Mouse (Mus musculus) liver, embryonic 14.5 days (tissue): ENCODE data around the gene Dhtkd1. TPM values are rescaled to one million over a fixed set of nuclear protein-coding genes. Genes with fewer than 3 reads are reported as not detected.

Experiments used
- ATAC-seq: fragments of 200-750 bp; cut with Nextera tagmentation; 2 replicates; pipeline ENCODE4 v1.8.0; 2017; ENCODE audit warnings: moderate number of reproducible peaks, mild to moderate bottlenecking, moderate library complexity; ENCODE audit not compliant: insufficient read depth
- DNase-seq, 3 experiments: peaks; one replicate each; pipeline ENCODE4 v3.0.0-alpha.2; 2012 to 2013; ENCODE audit warnings: low read depth in 3 of 3, low spot score in 3 of 3
- H3K27ac ChIP-seq: fragments of 300-500 bp; sonication (generic); 2 replicates; pipeline ENCODE4 v1.5.1; 2014; ENCODE audit warnings: moderate library complexity, mild to moderate bottlenecking, control low read depth, inconsistent platforms
- H3K27me3 ChIP-seq: fragments of 300-500 bp; sonication (generic); 2 replicates; pipeline ENCODE4 v1.6.1; 2014; ENCODE audit warnings: mild to moderate bottlenecking, low read length, moderate library complexity; ENCODE audit not compliant: control insufficient read depth, insufficient read depth
- H3K36me3 ChIP-seq: fragments of 300-500 bp; sonication (generic); replicated peaks from 2 replicates; pipeline ENCODE4 v1.6.1; 2014; ENCODE audit warnings: low read depth; ENCODE audit not compliant: control insufficient read depth, insufficient read depth
- H3K4me1 ChIP-seq, 2 experiments: fragments of 200-500 bp in 1 of 2; fragments of 300-500 bp in 1 of 2; sonication (generic) in 1 of 2; replicated peaks; 2 replicates each; pipeline ENCODE4 v1.6.1; 2012 to 2014; ENCODE audit warnings: antibody characterized with exemption in 1 of 2, inconsistent platforms in 1 of 2, low read length in 1 of 2; ENCODE audit not compliant: control insufficient read depth in 2 of 2, insufficient read depth in 2 of 2
- H3K4me2 ChIP-seq: fragments of 300-500 bp; sonication (generic); 2 replicates; pipeline ENCODE4 v1.6.1; 2014; ENCODE audit warnings: low read depth, mild to moderate bottlenecking, control low read depth, moderate library complexity
- H3K4me3 ChIP-seq, 2 experiments: fragments of 200-500 bp in 1 of 2; fragments of 300-500 bp in 1 of 2; sonication (generic) in 1 of 2; 2 replicates each; pipeline ENCODE4 v1.5.1; 2012 to 2014; ENCODE audit warnings: low read depth in 2 of 2, low read length in 2 of 2, mild to moderate bottlenecking in 2 of 2, control low read depth in 1 of 2, inconsistent platforms in 1 of 2, moderate library complexity in 1 of 2; ENCODE audit not compliant: insufficient read depth in 1 of 2
- H3K9ac ChIP-seq: fragments of 300-500 bp; sonication (generic); replicated peaks from 2 replicates; pipeline ENCODE4 v1.6.1; 2014; ENCODE audit warnings: mild to moderate bottlenecking, control low read depth, moderate library complexity
- H3K9me3 ChIP-seq: fragments of 300-500 bp; sonication (generic); 2 replicates; pipeline ENCODE4 v1.6.1; 2016; ENCODE audit warnings: low read length, mixed read lengths; ENCODE audit not compliant: control insufficient read depth
- CTCF ChIP-seq: IDR thresholded peaks from 2 replicates; pipeline ENCODE4 v1.5.1; 2016; ENCODE audit warnings: antibody characterized with exemption, low read depth, control low read depth
- EP300 ChIP-seq: IDR thresholded peaks from 2 replicates; pipeline ENCODE4 v1.6.1; 2016; ENCODE audit warnings: antibody characterized with exemption, low read depth
- WGBS: fragments of 180-500 bp; shearing (Covaris S2); extraction: QIAGEN DNeasy Blood & Tissue Kit; methylation state at CpG from one replicate; pipeline ENCODE4 v1.1.7; 2014; ENCODE audit not compliant: insufficient replicate concordance; 5-methylcytosine and 5-hydroxymethylcytosine counted together
- polyA plus RNA-seq, 2 experiments: library from polyadenylated mRNA; depleted of rRNA in 1 of 2; stranded (reverse) in 1 of 2; unstranded in 1 of 2; fragments of >200 nt; fragmentation: Nextera tagmentation in 1 of 2; extraction: Ambion mirVana in 1 of 2; gene quantifications; 2 replicates each; pipeline versions ENCODE4 v1.2.1 to v1.2.3; 2012 to 2014

Dhtkd1 gene
- polyA plus RNA-seq, 2 experiments: 1.6 to 2.8 TPM

DNA sequence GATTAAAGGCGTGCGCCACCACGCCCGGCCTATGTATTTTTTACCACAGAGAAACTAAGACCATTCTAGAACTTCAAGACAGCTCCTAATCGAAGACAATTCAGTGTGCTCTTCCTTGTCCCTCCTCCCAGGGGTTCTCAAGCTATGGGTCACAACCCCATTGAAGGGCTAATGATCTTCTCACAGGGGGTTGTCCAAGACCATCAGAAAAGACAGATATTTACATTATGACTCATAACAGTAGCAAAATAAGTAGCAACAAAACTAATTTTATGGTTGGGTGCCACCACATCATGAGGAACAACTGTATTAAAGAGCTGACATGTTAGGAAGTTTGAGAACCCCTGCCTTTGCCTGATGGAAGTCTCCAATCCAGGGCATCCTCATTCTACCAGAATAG, 10.7 kb downstream of the Dhtkd1 start:
- Histone ChIP-seq H3K4me3 (no peak overlapping the region), H3K27me3 (no peaks in the 10 kb centered on the region), H3K4me2 (no peak overlapping the region), H3K9ac (no peak overlapping the region), H3K36me3 (no peaks in the 10 kb centered on the region), H3K27ac (no peak overlapping the region), H3K4me1 (no peaks in the 10 kb centered on the region), H3K9me3 (no peaks in the 10 kb centered on the region)
- TF ChIP-seq CTCF (no peak), EP300 (no peak)
- DNase-seq: no peak
- ATAC-seq: no peak
- 77% methylated on average over 5 of the region's 5 CpGs for WGBS

DNA sequence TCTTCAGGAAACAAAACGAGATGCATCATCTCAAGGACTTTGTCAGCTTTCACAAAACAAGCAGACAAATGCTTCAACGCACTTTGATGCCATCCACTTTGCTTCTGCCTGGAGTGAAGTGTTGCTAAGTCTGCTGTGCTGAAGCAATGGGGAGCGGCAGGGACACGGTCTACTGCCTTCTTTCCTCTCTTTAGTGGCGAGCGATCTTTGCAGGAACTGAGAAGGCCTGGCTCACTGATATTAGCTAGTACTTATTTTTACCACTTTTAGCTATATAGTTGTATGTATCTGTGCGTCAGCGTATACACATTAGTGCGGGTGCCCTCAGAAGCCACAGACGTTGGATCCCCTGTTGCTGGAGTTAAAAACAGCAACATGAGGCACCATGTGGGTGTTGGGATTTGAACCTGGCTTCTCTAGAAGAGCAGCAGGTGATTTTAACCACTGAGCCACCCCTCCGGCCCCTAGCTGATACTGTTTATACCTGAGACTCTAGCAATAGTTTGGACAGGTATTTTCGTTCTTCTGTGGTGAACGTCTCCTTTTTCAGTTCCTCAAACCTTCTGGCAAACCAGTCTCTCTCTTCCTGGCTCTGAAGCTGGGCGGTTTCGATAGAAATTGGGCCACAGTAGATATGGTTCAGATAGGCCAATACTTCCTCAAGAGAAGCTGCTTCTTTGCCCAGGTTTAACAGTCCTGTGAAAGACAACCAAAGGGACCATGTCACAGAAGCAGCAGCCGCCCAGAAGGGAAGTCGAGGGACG, 12.1 kb downstream of the Dhtkd1 start:
- H3K4me3 ChIP-seq: no peak overlapping the region
- H3K9me3 ChIP-seq: no peaks in the 10 kb centered on the region
- DNase-seq (no peak), ATAC-seq (no peak)
- no peaks in the 10 kb centered on the region for H3K36me3 ChIP-seq
- no peaks in the 10 kb centered on the region for H3K27me3 ChIP-seq
- TF ChIP-seq EP300 (no peak), CTCF (no peak)
- WGBS: 63% methylated on average over 18 of the region's 18 CpGs
- H3K27ac ChIP-seq: no peak overlapping the region
- H3K4me2 ChIP-seq: no peak overlapping the region
- no peak overlapping the region for H3K9ac ChIP-seq
- no peaks in the 10 kb centered on the region for H3K4me1 ChIP-seq

GRCm38 (mm10) chr2:5929793-5930192, 12.8 kb downstream of the Dhtkd1 start:
- Histone ChIP-seq H3K36me3 (no peaks in the 10 kb centered on the region), H3K4me1 (no peaks in the 10 kb centered on the region), H3K27me3 (no peaks in the 10 kb centered on the region), H3K4me2 (no peak overlapping the region), H3K9me3 (no peaks in the 10 kb centered on the region), H3K27ac (no peak overlapping the region), H3K9ac (no peak overlapping the region), H3K4me3 (no peak overlapping the region)
- DNase-seq (no peak), ATAC-seq (no peak)
- TF ChIP-seq CTCF: no peak
- no peak for TF ChIP-seq EP300
- 79% methylated on average over 5 of the region's 5 CpGs for WGBS

GRCm38 (mm10) chr2:5927481-5927880, 15.1 kb downstream of the Dhtkd1 start:
- 86% methylated on average over 5 of the region's 5 CpGs for WGBS
- DNase-seq: no peak
- no peak for ATAC-seq

DNA sequence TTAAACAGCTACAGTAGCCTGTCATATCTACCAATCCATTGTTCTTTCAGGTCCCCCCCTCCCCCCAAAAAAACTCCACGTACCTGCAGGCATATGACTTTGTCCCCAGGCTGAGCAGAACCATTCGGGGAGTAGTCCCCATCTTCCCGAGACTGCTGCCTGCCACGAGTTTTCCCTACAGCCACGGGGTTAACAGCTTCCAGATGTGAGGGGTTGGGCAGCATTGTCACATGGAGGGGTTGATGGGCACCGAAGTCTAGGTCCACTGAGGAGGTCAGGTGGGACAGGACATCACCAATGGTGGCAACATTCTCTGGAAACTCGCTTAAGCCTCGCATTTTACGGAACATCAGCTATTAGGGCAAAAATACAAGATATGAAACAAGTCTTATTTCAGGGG, 18.8 kb downstream of the Dhtkd1 start:
- DNase-seq (no peak), ATAC-seq (no peak)
- Histone ChIP-seq H3K9me3 (no peaks in the 10 kb centered on the region), H3K4me1 (no peaks in the 10 kb centered on the region), H3K9ac (no peak overlapping the region), H3K4me3 (no peak overlapping the region), H3K36me3 (no peaks in the 10 kb centered on the region), H3K27me3 (no peaks in the 10 kb centered on the region), H3K27ac (no peak overlapping the region), H3K4me2 (no peak overlapping the region)
- 72% methylated on average over 9 of the region's 9 CpGs for WGBS
- TF ChIP-seq CTCF (no peak), EP300 (no peak)

More at GRCm38 (mm10) chr2:5927481-5927880, 15.1 kb downstream of the Dhtkd1 start:
- Histone ChIP-seq H3K9ac (no peak overlapping the region), H3K36me3 (no peaks in the 10 kb centered on the region), H3K27me3 (no peaks in the 10 kb centered on the region), H3K4me3 (no peak overlapping the region), H3K4me1 (no peaks in the 10 kb centered on the region), H3K4me2 (no peak overlapping the region), H3K27ac (no peak overlapping the region), H3K9me3 (no peaks in the 10 kb centered on the region)
- no peak for TF ChIP-seq CTCF
- TF ChIP-seq EP300: no peak
